Mouse (Mus musculus): ENCODE measurements around the gene Gli3.

The Gli3 gene

GRCm38 (mm10) chr13:15495820-15496219, 32.8 kb downstream of the Gli3 start:
- DNase-seq (ENCODE audit: low spot score in 2 of 2) = no peak

- no peak for DNase-seq (ENCODE audit: low spot score in 2 of 2)
Observed at GRCm38 (mm10) chr13:15498338-15498737, 35.3 kb downstream of the Gli3 start.

- no peak for DNase-seq (ENCODE audit: low spot score in 2 of 2)
Observed at GRCm38 (mm10) chr13:15510925-15511324, 47.9 kb downstream of the Gli3 start.

GRCm38 (mm10) chr13:15513114-15513513, 50.1 kb downstream of the Gli3 start:
- DNase-seq (ENCODE audit: low spot score in 2 of 2) = no peak

GRCm38 (mm10) chr13:15514082-15514481, 51.0 kb downstream of the Gli3 start:
- no peak for DNase-seq (ENCODE audit: low spot score in 2 of 2)

GRCm38 (mm10) chr13:15517048-15517760, 54.2 kb downstream of the Gli3 start:
- DNase-seq (ENCODE audit: low spot score in 2 of 2) = no peak

GRCm38 (mm10) chr13:15520353-15520752, 57.3 kb downstream of the Gli3 start:
- no peak for DNase-seq (ENCODE audit: low spot score in 2 of 2)

GRCm38 (mm10) chr13:15522153-15522552, 59.1 kb downstream of the Gli3 start:
- no peak for DNase-seq (ENCODE audit: low spot score in 2 of 2)

- no peak for DNase-seq (ENCODE audit: low spot score in 2 of 2)
Observed at GRCm38 (mm10) chr13:15524208-15524607, 61.2 kb downstream of the Gli3 start.

GRCm38 (mm10) chr13:15526691-15527090, 63.7 kb downstream of the Gli3 start:
- DNase-seq (ENCODE audit: low spot score in 2 of 2) = no peak

- no peak for DNase-seq (ENCODE audit: low spot score in 2 of 2)
Observed at GRCm38 (mm10) chr13:15531568-15531967, 68.5 kb downstream of the Gli3 start.

- DNase-seq (ENCODE audit: low spot score in 2 of 2) = no peak
Observed at GRCm38 (mm10) chr13:15537206-15537605, 74.2 kb downstream of the Gli3 start.

- no peak for DNase-seq (ENCODE audit: low spot score in 2 of 2)
Observed at GRCm38 (mm10) chr13:15537611-15538010, 74.6 kb downstream of the Gli3 start.

GRCm38 (mm10) chr13:15538389-15538788, 75.4 kb downstream of the Gli3 start:
- no peak for DNase-seq (ENCODE audit: low spot score in 2 of 2)

GRCm38 (mm10) chr13:15542053-15542452, 79.0 kb downstream of the Gli3 start:
- no peak for DNase-seq (ENCODE audit: low spot score in 2 of 2)

GRCm38 (mm10) chr13:15543169-15543887, 80.3 kb downstream of the Gli3 start:
- no peak for DNase-seq (ENCODE audit: low spot score in 2 of 2)

GRCm38 (mm10) chr13:15543888-15544640, 81.0 kb downstream of the Gli3 start:
- no peak for DNase-seq (ENCODE audit: low spot score in 2 of 2)

GRCm38 (mm10) chr13:15545346-15545896, 82.4 kb downstream of the Gli3 start:
- DNase-seq (ENCODE audit: low spot score in 2 of 2) = no peak

- no peak for DNase-seq (ENCODE audit: low spot score in 2 of 2)
Observed at GRCm38 (mm10) chr13:15546258-15546657, 83.2 kb downstream of the Gli3 start.

- DNase-seq (ENCODE audit: low spot score in 2 of 2) = no peak
Observed at GRCm38 (mm10) chr13:15549466-15549865, 86.4 kb downstream of the Gli3 start.

GRCm38 (mm10) chr13:15550027-15550602, 87.1 kb downstream of the Gli3 start:
- no peak for DNase-seq (ENCODE audit: low spot score in 2 of 2)

- DNase-seq (ENCODE audit: low spot score in 2 of 2) = no peak
Observed at GRCm38 (mm10) chr13:15550731-15551130, 87.7 kb downstream of the Gli3 start.

Measured in urinary bladder, adult 18-20 months (tissue).